Mouse (Mus musculus) heart, adult 11 months (tissue): Measurements from ENCODE around the gene Cdrt4.

Experiments used
- DNase-seq: peaks from one replicate; pipeline ENCODE4 v3.0.0; 2022

The Cdrt4 gene

DNA sequence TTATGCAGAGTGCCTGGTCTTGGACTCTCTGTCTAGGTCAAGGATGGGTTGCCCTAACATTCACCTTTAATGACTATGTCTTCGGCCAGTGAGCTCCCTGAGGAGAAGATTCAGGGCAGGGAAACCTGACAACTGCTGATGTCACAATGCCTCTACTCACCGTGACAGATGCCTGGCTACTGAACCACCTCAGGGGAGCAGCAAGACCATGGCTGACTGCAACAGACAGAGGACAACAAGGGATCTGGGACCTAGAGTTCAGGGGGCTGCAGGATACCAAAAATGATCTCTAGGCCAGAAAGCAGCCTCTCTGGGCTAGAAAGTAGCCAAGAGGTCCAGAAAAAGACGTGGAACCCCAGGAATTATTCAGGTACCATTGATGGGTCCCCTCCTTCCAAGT lies at the start of gene Cdrt4:
Gene Cdrt4, plus strand, starts transcription at position 182 of the 400 bp plus-strand sequence.
- peak; percentile 68 for DNase-seq

DNA sequence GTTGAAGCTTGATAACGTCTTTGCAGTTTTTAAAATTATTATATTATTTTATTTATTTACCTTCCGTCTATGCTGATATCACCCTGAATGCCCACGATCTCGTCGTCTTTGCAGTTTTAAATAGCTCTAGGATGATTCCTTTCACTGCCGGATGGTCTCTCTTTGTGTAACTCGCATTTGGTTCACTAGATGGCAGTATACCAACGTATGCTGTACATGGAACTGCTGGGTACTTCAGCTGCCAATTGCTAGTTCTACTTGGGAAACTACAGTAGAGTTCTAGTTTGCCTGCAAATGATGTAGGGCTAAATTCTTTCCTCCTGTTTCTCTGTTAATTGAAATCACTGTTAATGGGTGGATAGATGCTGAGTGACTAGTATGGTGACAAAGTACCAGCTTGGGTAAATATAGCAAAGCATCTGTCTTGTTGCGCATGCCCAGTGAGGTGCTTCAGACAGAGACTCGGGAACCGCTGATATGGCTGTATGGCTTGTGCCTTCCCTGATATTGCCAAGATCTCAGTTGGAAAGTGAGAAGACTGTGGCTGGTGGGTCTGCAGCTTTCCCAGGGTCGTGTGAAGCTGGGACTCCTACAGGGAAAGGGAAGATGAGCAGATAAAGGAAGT lies 49.2 kb upstream of the Cdrt4 start:
- peak; percentile 92 for DNase-seq

DNA sequence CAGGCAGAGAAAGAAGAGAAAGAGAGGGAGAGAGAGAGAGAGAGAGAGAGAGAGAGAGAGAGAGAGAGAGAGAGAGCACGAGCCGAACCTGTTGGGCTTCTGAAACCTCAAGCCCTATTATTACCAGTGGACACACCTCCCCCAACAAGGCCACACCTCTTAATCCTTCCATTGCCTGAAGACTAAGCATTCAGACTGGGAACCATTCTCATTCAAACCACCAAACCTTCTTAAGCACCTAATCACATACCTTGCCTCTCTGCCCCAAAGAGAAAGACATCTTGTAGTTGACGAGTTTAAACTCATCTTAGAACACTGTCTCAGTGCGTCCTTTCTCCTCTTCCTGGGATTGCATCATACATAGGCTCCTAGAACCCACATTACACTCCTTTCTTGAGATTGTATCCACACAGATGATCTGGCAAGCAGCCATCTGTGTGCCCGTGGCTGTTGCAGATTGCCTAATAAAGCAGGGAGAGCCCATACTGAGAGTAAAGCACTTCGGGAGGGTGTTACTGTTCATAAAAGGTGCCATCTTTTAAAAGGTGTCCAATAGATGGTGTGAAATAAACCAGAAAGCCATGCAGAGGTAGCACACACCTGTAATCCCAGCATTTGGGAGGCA lies 47.0 kb upstream of the Cdrt4 start:
- DNase-seq: no peak

DNA sequence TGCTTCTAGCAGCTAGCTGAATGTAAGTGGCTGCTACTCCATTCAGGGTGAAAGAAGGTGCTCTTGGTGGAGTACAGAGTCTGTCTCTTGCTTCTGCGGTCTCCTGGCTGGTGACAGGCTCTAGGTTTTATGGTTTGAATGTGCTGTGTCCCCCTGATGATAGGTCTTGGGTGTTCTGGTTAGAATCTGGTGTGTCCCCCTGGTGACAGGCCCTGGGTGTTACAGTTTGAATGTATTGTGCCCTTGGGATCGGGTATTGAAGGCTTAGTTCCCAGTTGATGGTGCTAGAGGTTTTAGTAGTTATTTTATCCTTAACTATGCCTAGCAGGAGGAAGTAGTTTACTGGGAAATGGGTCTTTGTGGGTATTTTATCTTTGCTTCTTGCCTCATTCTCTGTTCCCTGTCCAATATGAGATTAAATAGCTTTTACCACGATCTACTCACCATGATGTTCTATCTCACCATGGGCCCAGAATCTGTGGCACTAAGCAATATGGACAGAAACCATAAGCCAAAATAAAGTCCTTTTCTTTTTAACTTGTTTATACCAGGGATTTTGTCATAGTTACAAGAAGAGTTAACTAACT lies 41.2 kb upstream of the Cdrt4 start:
- no peak for DNase-seq

DNA sequence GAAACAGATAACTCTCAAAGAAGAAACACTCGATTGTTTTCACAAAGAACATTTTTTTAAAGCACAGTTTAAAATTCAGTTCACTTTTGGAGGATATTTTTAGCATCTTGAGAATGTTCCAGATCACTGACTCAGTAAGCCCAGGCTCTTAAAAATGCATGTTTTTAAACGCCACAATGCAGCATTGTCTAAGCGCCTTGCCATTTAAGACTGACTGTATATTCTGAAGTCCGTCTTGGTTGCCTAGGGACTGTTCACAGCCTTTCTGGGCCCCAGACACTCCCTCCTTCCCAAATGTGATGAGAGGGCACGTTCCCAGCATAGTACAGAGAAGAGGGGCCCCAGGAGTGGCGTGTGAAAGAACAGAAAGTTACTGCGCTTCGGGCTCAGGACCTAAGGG lies 39.6 kb upstream of the Cdrt4 start:
- no peak for DNase-seq

DNA sequence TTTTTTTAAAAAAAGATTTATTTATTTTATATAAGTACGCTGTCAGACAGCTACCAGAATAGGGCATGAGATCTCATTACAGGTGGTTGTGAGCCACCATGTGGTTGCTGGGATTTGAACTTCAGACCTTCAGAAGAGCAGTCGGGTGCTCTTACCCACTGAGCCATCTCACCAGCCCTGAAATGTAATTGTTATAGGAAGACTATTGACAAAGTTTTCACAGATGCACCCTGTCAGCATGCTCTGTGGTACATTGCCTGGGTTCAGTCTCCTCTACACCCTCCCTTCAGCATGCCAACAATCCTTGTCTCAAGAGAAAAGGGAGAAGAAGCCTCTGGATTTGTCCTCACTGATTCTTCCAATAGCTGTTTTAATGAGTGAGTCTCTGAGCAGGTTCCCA lies 37.9 kb upstream of the Cdrt4 start:
- DNase-seq: no peak

DNA sequence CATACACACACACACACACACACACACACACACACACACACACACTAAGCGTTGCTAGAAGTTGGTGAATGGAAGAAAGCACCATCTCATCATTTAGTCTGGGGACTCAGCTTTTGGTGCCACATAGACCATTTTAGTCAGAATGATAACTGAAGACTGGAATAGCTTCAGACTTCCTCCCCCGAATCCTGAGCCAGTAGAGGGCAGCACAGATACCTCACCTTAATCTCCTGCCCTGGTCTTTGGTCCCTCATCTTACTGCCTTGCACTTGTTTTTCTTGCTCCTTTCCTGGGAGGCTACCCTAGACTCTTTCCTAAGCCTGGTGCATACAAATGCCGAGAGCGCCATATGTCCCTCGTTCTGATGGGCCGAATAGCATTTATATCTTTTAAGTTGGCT lies 36.5 kb upstream of the Cdrt4 start:
- peak; percentile 82 for DNase-seq

DNA sequence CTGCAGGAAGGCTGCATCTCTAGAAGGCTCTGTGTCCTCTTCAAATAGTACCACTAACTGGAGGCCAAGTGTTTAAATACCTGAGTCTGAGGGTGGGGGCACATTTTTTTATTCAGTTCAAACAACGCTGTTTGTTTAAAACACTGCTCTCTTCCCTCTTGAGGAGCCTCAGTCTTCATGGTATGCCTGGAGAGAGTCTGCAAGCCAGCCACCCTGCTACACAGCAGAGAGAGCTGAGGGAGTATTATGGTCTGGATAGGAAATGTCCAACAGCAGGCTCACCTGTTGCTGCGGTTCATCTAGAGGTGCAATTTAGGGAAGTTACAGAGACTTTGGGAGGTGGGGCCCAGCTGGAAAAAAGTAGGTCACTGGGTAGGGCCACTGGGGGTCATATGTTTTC lies 35.5 kb upstream of the Cdrt4 start:
- DNase-seq: peak; percentile 61

DNA sequence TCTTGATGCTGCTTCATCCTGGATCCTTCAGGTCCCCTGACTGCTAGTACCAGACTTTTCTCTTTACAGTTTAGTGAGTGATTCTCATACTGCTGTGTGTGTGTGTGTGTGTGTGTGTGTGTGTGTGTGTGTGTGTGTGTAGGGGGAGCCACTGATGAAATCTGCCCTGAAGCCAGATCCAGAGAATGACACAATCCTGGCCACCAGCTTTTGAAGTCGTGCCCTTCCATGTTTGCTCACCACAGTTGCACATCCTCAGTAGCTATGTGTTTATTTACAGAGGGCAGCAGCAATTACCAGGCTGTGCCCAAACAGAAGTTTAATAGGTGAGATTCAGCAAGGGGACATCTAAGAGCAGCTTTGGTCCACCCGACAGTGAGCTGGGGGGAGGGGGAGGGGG lies 34.2 kb upstream of the Cdrt4 start:
- DNase-seq: peak; percentile 31

DNA sequence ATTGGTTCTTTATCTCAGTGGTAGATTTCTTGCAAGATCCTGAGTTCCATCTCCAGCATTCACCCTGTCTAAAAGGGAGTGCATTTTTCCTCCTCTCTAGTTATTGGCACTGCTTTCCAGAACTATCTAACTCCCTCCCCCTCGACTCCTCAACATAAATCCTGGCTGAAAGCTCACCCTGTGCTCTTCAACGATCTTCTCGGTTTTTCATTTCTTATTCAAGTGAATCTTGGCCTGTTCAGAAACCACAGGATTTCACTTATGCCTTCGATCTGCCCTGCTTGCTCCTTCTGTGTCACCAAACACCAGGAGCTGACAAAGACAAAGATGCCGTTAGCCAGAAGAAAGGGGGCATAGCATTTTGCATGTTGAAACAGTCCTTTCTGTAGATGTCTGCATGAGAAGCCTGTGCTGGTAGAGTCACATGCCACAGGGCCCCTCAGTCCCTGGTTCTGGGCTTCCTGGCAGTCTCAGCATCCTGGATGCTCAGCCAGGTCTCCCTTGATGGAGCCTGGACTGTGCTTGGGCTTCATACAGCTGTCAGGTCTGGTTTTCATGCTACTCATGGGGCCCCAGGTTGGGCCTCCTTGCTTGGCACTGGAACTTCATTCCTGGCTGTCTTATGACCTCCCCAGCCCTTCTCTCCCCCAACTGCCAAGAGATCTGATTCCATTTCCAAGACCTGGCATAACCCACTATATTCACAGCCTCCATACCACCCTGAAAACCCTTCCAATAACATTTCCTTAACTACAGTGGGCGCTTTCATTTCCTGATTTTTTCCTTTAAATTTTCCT lies 30.8 kb upstream of the Cdrt4 start:
- peak; percentile 93 for DNase-seq

DNA sequence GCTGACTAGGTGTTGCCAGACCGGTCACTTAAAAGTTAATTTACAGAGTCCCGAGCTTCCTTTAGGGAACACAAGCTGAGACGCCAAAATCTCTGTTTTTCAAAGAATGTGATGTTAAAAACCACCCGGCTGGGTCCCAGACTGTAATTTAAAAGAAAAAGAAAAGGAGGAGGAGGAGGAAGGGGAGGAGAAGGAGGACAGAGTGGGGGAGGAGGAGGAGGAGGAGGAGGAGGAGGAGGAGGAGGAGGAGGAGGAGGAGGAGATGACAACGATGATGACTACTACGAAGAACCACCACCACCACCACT lies 30.3 kb upstream of the Cdrt4 start:
- DNase-seq: no peak

DNA sequence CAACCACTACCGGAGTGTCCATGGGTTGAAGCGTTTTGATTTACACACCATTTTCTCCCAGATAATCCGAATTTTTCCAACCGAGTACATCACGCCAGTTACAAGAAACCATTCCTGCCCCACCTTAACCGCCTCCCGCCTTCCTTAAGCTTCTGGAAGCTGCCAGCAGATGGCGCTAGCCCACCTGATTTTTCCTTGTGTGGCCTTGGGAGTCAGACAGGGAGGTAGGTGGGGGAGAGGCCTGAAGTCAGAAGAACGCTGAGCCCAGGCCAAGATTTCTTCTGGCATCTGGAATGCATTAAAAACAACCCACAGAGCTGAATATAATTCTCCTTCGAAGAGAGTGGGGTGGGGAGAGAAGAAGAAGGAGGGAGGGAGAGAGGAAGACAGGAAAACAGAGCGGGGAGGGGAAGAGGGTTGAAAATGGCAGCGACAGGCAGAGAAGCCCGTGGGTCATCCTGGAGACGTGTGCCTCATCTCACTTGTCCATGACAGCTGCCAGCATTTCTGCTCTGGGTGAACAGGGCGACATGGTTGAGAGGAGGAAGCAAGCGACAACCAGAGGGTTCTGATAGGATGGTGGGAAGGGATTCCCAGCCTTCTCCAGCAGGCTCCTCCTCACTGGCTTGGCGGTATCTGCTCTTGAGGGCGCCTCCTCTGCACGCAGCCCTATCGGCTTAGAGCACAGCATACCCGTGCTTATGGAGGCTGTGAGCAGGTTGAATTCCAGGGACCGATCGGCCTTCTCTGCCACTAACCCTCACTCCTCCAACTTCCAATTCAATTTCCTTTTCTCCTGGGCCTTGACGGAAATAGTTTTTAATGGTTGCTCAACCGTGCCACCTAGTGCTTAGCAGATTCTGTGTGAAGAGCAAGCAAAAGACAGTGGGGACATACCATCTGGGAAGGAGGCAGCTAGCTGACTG lies 29.7 kb upstream of the Cdrt4 start:
- peak; percentile 99 for DNase-seq

DNA sequence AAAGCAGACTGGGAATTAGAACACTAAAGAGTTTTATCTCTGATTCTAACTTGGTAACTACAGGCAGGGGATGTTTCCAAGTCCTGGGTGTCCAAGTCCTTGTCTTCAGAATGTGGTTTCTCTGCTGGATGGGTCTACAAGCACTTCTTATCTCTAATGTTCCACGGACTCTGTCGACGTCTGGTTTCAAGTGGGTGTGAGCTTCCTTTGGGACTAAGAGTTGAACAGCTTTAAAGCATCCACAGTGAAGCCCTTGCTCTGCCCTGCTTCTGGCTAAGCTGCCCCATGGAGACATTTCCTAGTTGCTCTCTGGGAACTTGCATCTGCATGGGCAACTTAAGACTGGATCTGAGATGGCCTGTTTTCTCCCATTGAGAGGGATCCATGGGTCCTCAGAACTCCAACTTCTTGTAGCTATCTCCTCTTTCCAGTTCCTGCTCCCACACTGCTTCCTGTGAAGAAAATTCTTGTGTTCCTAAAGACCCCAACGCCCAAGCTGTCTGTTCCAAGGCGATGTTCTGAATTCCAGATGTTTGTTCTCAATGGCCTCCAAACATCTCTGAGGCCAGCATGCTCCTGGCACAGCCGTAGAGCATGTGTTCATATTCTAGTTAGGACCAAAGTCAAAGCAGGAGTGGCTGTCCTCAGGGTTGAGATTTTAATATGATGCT lies 26.8 kb upstream of the Cdrt4 start:
- peak; percentile 98 for DNase-seq

DNA sequence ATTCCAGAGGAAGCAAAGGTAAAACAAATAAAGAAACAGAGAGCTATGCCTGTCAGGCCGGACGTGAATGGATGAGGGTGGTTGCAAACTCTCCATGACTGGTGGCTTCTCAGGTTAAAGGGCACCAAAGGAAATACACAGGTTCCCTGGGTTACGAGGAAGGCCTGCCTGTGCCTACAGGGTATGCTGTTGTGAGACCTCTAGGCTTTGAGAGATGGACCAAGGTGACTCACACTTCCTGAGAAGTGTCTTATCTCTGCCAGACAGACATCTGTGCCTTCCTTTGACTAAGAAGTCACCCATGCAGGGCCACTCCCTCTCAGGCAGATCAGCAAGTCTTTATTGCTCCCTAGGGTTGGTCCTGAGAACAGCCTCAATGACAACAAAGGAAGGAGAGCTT lies 21.2 kb upstream of the Cdrt4 start:
- peak; percentile 92 for DNase-seq

DNA sequence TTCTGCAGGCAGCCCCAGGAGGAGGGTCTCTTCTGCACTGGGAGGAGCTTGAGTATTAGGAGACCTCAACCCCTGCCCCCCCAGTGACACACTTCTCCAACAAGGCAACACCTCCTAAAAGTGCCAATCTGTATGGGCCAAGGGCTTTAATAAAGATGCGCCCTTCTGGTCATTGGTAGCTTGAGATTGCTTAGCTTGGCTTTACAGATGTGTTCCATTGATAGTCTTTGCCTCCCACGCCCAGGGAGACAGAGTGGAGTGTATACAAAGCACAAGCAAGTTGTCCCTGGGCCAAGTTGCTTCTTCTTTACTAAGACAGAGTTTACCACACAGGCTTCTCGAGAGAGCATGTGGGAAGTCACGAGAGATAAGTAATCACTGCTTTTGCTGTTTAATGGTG lies 20.4 kb upstream of the Cdrt4 start:
- DNase-seq: peak; percentile 70

DNA sequence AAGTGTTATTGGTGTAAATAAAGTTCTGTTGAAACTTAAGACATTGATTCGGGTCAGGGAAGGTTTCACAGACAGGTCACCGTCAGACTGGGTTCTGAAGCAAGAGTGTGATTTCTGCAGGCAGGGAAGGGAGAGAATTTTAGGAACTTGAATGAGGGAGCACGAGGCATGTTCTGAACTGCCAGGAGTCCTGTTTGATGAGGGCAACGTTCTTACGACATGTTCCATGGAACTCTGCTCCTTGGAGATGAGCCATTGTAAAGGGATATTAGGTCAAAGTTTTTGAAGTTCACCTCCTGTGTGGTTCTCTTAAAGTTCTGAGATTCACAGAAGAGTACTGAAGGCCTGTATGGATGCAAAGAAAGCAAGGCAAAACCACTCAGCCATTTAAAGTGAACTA lies 19.9 kb upstream of the Cdrt4 start:
- DNase-seq: peak; percentile 85

DNA sequence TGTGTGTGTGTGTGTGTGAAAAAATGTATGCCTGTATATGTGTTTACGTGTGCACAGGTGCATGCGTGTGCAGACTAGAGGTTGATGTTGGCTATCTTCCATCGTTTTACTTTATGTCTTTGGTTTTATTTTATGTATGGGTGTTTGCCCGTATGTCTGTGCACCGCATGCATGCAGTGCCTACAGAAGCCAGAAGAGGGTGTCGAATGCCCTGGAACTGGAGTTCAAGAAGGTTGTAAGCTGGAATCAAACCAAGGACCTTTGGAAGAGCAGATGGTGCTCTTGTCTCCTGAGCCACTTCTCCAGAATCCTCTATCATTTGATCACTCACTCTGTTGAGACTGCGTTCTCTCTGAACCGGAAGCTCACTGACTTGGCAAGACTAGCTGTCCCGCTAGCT lies 17.9 kb upstream of the Cdrt4 start:
- DNase-seq: peak; percentile 54

DNA sequence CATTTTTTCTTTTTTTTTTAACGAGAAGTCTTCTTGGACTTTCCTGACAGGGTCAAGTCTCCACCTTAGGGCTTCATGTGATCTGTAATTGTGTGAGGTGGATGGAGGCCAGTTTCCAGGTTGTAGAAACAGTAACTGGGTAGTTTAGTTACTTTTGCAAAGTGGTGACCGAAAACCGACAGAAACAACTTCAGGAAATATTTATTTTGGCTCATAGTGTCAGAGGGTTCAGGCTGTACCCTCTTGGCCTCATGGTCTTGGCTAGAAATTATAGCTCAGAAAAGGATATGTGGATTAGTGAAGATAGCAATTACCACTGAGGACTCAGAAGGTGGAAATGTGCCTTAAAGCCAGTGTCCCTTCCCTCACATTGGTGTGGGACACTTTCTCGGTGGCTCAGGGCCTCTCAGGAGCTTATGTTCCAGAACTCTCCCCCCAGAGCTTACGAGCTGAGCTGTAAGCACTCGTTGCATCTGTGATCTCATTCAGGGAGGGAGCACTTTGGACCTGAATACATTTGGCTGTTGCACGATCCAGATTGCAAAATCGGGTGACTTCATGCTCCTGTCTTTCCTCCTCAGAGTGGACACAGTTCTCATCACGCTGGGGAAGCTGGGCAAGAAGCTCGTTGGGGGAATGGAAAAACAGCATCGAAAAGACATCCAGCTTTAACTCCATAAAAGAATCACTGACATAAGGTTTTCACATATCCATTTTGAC lies 16.0 kb upstream of the Cdrt4 start:
- peak; percentile 97 for DNase-seq

DNA sequence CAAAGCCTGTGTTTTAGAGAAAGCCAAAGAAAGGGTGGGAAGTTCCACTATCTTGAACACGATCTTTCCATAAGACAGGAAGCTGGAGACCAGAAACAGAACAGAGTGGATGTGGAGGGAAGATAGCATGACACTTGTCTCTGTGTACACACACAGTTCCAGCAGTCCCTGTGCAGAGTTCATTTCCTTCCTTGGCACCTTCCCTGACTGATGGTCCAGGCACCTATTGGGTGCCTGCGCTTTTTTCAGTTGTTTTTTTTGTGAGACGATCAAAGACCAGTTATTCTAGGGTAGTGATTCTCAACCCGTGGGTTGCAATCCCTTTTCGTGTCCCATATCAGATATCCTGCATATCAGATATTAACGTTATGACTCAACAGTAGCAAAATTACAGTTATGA lies 13.0 kb upstream of the Cdrt4 start:
- peak; percentile 62 for DNase-seq

DNA sequence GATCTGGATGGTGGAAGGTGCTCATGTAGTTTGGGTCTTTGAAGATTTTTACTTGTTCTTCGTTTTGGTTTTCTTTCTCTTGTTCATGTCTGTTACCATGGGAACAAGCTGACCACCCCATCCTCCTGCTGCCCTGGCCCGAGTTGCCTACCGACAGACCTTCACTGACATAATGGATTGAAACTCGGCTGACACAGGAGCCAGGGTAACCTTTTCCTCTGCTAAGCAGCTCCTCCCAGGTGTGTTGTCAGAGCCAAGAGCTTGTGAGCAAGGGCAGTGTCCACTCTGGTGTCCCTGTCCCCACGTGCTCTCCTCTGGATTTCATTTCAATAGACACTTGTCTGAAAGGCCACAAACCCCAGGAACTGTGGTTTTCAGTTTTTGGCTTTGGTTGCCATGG lies 12.1 kb upstream of the Cdrt4 start:
- peak; percentile 91 for DNase-seq

DNA sequence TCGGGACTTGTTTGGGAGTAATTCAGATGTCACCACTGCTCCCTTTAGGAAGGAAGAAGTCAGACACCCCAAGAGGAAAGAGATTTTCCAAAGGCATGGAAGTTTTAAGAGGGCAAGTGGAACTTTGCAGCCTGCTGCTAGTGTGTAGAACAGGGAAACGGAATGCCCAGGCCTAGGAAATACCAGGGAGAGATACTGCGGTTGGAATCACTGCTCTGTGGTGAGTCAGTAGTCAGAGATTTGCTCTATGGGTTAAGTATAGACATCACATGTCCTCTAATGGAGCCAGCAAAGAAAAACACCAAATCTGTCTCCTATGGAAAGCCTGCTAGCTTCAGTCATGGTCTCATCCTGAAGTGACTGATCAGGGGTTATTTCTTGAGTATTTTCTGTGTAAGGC lies 10.8 kb upstream of the Cdrt4 start:
- no peak for DNase-seq

DNA sequence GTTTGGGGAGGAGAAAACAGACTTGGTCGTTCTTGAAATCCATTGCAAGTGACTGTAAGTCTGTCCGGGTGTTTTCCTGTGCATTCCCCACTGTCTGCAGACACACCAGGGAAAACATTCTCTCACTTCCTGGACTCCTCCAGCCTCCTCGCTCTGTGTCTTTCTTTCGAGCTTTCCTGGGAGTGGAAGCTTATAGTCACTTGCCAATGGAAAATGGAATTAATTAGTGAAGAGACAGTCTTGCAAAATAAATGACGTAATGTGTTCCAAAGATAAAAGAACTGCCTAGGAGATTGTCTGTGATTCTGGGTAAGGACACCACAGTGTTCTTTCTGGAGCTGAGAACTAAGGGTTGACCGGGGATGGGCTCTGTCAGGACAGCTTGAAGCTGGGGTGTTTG lies 7.5 kb upstream of the Cdrt4 start:
- DNase-seq: peak; percentile 94
